Mouse (Mus musculus): ENCODE data around the gene Bcar3.

DNA sequence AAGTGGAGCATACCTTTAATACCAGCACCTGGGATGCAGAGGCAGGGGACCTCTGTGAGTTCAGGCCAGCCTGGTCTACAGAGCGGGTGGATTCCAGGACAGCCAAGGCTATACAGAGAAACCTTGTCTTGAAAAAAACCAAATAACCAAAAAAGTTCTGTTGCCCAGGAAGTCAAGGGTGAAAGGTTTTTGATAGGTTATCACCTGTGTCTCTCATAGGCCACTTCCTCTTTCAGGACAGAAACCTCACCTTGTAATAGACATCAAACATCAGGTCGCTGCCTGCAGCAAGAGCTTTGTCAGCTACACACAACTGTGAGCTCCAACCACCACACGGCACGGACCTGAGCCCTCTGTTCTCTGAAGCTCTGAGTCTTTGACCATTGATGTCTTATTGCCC, 10.6 kb downstream of the Bcar3 start:
- TF ChIP-seq CTCF (IDR thresholded peaks at IDR 0.05; ENCODE audit: low read depth, low read length) (no peak), POLR2A (IDR thresholded peaks at IDR 0.05; ENCODE audit: insufficient read depth, low read length) (no peak), EP300 (IDR thresholded peaks at IDR 0.05; ENCODE audit: insufficient read depth, low read depth, low read length) (no peak)
